Mouse (Mus musculus): ENCODE data around the gene Nfyc. TPM values are rescaled to one million over a fixed set of nuclear protein-coding genes. Genes with fewer than 3 reads are reported as not detected.

Gene Nfyc
- total RNA-seq (2023): 10 to 100 TPM; 53.1 to 58.8 TPM

GRCm38 (mm10) chr4:120831472-120831871 is at the start of gene Nfyc:
Gene Nfyc (minus strand): TSS chr4:120831572.

GRCm38 (mm10) chr4:120854588-120855319 is 23.4 kb upstream of the Nfyc start, which contains the start of gene Rims3:
Gene Rims3 (plus strand): TSS chr4:120854816.

GRCm38 (mm10) chr4:120747941-120748866 is 83.2 kb downstream of the Nfyc start, which contains the start of gene Kcnq4:
Gene Kcnq4 (minus strand): TSS chr4:120748612.

Other genes starting within 250 kb of the Nfyc start
- not detected for gene Gm8439, start 242.8 kb downstream of the Nfyc start, total RNA-seq (2023)
- 1 to 10 TPM; 6.3 to 9.5 TPM for gene Cited4, start 165.0 kb downstream of the Nfyc start, total RNA-seq (2023)
- gene Kcnq4, start 83.0 kb downstream of the Nfyc start, total RNA-seq (2023): under 1 TPM in 1 of 2 experiments, not detected in 1; 0.13 TPM
- gene Rims3, start 23.2 kb upstream of the Nfyc start, total RNA-seq (2023): 10 to 100 TPM; 18.7 to 20.4 TPM
- gene Exo5, start 93.4 kb upstream of the Nfyc start, total RNA-seq (2023): 1 to 10 TPM; 4.6 to 7.9 TPM
- 1 to 10 TPM; 5.8 to 6.8 TPM for gene Zfp69, start 120.1 kb upstream of the Nfyc start, total RNA-seq (2023)
- 100 to 1,000 TPM; 113 to 130 TPM for gene Smap2, start 185.7 kb upstream of the Nfyc start, total RNA-seq (2023)
- gene Col9a2, start 207.8 kb upstream of the Nfyc start, total RNA-seq (2023): not detected

Measured in monocyte, adult 59 days (primary cell).